ENCODE assay signal across 1 mouse cellular context in the genomic region with DNA sequence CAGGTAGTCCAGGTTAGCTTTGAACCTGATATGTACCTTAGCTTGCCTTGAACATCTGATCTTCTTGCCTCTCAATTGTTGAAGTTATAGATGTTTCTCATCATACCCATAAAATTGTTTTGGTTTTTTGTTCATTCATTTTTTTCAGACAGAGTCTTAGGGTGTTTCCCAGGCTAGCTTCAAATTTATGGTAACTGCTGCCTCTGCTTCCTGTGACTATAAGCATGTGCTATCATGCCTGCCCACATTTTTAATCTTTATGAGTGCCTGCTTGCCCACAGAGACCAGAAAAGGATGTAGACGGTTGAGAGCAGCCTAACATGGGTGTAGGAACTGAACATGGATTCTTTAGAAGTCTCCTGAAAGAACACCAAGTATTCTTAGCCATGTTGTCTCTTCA.
TF ChIP-seq lines count a peak whose summit lies in the region.

No protein-coding gene starts in this region.

TF ChIP-seq in MEL, 35 proteins besides CTCF, POLR2A, EP300 and RAD21 (continued from another document):
- TF ChIP-seq UBTF (IDR thresholded peaks at IDR 0.05; ENCODE audit: borderline replicate concordance, insufficient read depth, low read depth, low read length) (no peak), SIN3A (IDR thresholded peaks at IDR 0.05; ENCODE audit: low read length) (peak; percentile 79), TCF12 (IDR thresholded peaks at IDR 0.05; ENCODE audit: low read depth, low read length) (peak; percentile 81), GATA1 (IDR thresholded peaks at IDR 0.05; ENCODE audit: low read depth, low read length) (peak; percentile 82), MAX (IDR thresholded peaks at IDR 0.05; ENCODE audit: low read length) (peak; percentile 86), USF1 (IDR thresholded peaks at IDR 0.05; ENCODE audit: low read depth, low read length) (no peak), ZNF384 (IDR thresholded peaks at IDR 0.05; ENCODE audit: low read depth, low read length) (peak; percentile 80), CHD1 (IDR thresholded peaks at IDR 0.05; ENCODE audit: low read depth, low read length) (no peak), NELFE (IDR thresholded peaks at IDR 0.05; ENCODE audit: low read depth, low read length) (no peak), ZMIZ1 (IDR thresholded peaks at IDR 0.05; ENCODE audit: low read depth, low read length) (no peak), MXI1 (IDR thresholded peaks at IDR 0.05; ENCODE audit: low read depth, low read length) (peak; percentile 62; the same call in 1 of the 2 replicates), CHD2 (IDR thresholded peaks at IDR 0.05; ENCODE audit: low read length) (no peak), POLR2AphosphoS5 (IDR thresholded peaks at IDR 0.05; ENCODE audit: borderline replicate concordance, low read depth, low read length) (no peak), HCFC1 (IDR thresholded peaks at IDR 0.05; ENCODE audit: low read depth, low read length) (peak; percentile 58), MAFK (IDR thresholded peaks at IDR 0.05; ENCODE audit: borderline replicate concordance, low read depth, low read length) (no peak), ELF1 (IDR thresholded peaks at IDR 0.05; ENCODE audit: low read depth, low read length) (no peak), MYC (IDR thresholded peaks at IDR 0.05; ENCODE audit: low read depth, low read length) (peak; percentile 80; the same call in 1 of the 2 replicates), KAT2A (conservative IDR thresholded peaks at IDR 0.05; ENCODE audit: low read depth, low read length) (no peak), TBP (IDR thresholded peaks at IDR 0.05; ENCODE audit: low read depth, low read length) (peak; percentile 48; the same call in 1 of the 2 replicates), ETS1 (IDR thresholded peaks at IDR 0.05; ENCODE audit: low read depth, low read length) (peak; percentile 75), ZKSCAN1 (IDR thresholded peaks at IDR 0.05; ENCODE audit: low read depth, low read length) (no peak), JUND (IDR thresholded peaks at IDR 0.05; ENCODE audit: low read depth, low read length) (no peak), ZC3H11A (IDR thresholded peaks at IDR 0.05; ENCODE audit: low read depth, low read length) (no peak)
